Mouse (Mus musculus) testis, adult 2 months (tissue): ENCODE data around the gene Fcer1g.

Experiments used
- CTCF ChIP-seq: fragments of 200-500 bp; IDR thresholded peaks from 2 replicates; pipeline ENCODE4 v1.5.1; 2012; ENCODE audit warnings: low read depth, mild to moderate bottlenecking, inconsistent platforms, low read length, moderate library complexity; ENCODE audit not compliant: control insufficient read depth, insufficient read depth, insufficient replicate concordance
- POLR2A ChIP-seq: fragments of 200-500 bp; IDR thresholded peaks from 2 replicates; pipeline ENCODE4 v1.6.1; 2012; ENCODE audit warnings: low read depth, mild to moderate bottlenecking, inconsistent platforms, low read length, moderate library complexity; ENCODE audit not compliant: control insufficient read depth

DNA sequence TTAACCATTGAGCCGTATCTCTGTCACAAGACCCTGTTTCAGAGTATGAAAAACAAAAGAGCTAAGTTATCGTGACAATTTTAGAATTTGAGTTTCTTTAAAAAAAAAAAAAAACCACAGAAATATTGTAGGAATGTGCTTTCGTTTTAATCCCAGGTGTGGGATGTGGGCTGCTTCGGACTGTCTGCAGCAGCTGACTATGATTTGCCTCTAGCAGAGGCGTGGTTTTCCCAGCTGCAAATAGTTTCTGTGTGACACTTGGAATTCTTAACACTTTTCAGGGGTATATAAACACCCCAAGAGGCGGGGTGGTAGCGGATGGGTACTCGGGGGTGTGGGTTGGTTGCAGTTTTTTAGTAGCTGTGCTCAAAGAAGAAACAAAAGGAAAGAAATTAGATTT lies 11.2 kb upstream of the Fcer1g start:
- TF ChIP-seq POLR2A, result no peak
- no peak for TF ChIP-seq CTCF
